Mouse (Mus musculus) 3T3-L1 (cell line): ENCODE results near the gene Rgma.

Source experiments
- DNase-seq: peaks from one replicate; pipeline ENCODE4 v3.0.0-alpha.2; 2015; ENCODE audit warnings: low read depth, low spot score

Rgma gene

DNA sequence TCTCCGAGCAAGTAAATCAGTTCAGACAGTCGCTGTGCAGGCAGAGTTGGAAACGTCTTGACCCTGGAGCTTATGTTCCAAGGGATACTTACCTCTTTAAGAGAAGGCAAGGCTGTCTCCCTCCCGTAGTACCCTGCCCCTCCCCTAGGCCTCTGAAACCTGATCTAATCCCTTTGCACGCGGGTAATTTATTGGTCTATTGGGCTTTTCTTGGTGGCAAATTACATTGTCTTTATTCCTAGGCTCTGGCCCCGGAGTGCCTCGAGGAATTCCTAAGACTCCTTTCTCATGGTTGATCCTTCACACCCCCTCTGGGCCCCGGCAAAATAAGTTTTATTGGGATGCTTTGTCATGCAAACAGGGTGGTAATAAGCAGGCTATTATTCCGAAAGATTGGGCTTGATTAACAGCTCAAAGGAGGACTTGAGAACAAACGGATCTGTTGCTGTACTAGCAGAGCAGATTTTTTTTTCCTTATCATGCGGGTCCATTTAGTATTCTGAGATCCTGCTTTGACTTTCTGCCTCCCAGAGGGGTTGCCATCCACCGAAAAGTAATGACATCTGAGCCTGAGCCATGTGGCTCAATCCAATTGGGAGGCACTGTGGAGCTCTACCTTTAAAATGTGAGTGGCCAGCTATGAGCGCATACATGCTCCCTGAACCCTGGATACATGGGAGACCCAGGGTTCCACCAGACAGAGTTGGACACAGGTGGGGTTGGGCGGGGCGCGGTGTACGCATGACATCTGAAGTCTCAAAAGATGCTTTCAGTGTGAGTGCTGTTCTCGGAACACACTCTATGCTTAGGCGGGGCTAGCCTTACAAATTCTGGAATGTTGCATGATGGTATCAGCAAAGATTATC, 25.0 kb downstream of the Rgma start:
- DNase-seq: no peak

DNA sequence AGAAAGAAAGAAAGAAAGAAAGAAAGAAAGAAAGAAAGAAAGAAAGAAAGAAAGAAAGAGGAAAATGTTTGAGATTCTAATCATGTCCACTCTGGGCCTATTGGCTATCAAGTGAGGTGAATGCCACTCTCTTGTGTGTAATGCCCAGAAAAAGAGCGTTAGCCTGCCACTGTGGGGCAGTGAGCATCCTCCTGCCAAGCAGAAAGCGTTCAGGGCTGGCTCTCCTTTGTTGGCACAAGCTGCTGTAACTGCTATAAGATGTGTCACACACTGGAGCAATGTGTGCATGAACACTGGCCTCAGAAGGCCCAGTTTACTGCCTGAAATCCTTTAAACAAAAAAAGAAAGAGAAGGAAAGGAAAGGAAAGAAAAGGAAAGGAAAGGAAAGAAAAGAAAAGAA, 26.8 kb downstream of the Rgma start:
- DNase-seq: peak; percentile 41

GRCm38 (mm10) chr7:73402671-73403070, 27.4 kb downstream of the Rgma start:
- peak; percentile 45 for DNase-seq

DNA sequence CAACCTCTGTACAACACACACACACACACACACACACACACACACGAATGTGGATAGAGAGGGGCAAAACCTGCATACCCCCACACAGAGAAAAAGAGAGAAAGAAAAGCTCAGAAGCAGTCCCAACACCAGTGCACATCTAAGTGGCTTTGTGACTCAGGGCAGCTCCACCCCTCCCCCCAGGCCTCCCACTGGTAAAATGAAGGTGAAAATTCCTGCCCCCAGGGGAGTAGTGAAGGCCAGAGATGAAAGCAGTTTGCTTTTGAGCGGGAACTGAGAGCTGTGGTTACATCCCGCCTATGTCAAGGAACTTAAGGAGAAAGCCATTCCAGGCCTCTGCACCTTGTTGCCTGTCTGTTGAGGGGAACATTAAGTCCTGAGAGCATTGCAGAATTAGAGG, 28.2 kb downstream of the Rgma start:
- DNase-seq: no peak

DNA sequence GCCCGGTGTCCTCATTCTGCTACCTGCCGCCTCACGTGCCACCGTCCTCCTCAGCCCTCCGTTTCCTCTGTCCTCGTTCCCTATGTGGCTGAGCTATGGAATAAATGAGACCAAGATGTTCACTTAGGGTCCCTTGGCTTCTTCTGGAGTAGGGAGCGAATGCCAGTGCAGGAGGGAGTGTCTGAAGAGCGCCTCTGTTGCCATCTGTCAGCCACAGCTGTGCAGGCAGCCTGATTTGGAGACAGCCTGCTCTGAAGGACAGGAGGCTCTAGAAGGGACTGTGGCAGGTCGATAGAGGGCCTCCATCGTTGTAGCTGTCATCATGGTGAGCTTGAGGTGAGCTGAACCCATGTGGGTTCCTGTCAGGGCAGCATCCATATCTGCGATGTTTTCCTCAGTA, 30.2 kb downstream of the Rgma start:
- DNase-seq: no peak

DNA sequence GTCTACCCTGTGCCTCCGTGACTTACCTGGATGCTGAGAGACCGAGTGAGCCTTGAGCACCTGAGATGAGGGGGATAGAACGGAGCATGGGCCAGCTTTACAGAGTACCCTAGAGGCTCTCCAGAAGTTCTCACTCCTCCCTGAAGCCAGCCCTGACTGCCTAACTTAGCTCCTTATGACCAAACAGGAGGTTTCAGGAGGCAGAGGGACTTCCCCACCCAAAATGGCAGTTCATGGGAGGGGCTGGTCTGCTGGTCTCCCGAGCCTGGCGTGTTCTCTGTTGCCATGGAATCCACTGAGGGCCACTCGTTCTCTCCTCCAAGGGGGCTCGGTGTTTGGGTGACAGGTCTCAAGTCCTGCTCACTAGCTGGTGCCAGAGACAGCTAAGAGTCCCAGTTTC, 36.2 kb downstream of the Rgma start:
- no peak for DNase-seq

DNA sequence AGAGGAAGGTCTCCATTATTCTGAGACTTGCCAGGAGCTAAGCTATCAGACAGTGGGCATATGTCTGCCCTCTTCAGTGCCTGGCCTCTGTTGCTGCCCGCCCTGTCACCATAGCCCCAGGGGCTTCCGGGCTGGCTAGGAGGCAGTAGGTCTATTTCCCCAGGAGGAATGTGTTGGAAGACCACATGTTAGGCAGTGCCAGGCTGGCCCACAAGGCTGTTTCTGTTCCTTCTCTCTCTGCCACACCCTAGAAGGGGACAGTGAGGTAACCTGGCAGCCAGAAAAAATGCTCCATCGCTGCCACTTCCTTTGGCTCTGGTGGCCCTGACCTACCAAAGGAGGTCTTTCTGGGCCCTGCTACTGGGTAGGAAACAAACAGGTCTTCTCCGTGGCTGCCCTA, 36.7 kb downstream of the Rgma start:
- no peak for DNase-seq

- DNase-seq: peak; percentile 48
These were observed 37.1 kb downstream of the Rgma start for GRCm38 (mm10) chr7:73412419-73412818.

GRCm38 (mm10) chr7:73414192-73414591, 38.9 kb downstream of the Rgma start:
- DNase-seq: no peak

GRCm38 (mm10) chr7:73419375-73419774, 44.1 kb downstream of the Rgma start:
- no peak for DNase-seq

- peak; percentile 56 for DNase-seq
These were observed 45.5 kb downstream of the Rgma start for GRCm38 (mm10) chr7:73420827-73421226.

DNA sequence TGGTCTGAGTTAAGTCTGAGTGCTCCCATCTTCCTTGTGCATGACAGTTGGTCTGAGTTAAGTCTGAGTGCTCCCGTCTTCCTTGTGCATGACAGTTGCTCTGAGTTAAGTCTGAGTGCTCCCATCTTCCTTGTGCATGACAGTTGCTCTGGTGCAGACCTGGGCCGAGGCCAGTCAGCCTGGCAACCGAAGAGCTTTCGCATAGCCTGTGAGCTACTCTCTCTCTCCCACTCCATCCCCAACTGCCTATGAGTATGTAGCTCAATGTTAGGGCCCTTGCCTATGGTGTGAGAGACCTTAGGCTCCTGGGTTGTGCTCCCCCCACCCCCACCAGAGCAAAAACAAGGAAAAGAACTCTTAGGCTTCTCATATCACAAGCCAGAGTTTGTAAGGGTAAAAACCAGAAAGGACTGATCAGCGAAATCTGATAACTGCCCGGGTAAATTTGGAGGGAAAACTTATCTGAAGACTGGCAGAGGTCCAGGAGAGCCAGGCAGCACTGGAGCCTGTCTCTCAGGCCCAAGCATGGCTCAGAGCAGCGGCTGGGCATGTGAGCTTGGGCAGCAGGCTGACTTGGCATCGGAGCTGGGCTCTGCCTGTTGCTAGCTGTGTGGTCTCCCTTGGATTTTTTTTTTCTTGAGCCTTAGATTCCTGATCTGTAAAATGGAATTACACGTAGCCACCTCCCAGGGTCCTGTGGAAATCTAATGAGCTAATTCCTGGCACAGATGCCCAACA, 46.1 kb downstream of the Rgma start:
- peak; percentile 33 for DNase-seq

GRCm38 (mm10) chr7:73422223-73423113, 47.2 kb downstream of the Rgma start:
- peak; percentile 88 for DNase-seq

DNA sequence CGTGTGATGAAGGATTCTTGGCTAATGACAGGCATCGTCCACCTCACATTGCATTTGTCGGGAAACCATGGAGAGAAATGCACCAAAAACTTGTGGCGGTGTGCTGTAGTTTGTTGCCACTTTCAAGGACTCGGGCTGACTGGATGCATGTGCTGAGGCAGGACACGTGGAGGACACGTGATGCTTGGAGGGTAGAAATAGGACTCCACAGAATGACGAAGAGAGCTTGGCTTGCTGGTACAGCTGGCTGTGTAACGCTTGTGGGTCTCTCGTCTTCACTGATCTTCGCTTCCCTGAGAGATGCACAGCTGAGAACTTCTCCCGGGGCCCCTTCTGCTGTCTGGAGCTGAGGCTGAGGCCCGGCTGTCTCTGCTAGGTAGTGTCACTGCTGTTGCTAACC, 47.9 kb downstream of the Rgma start:
- DNase-seq: no peak

- DNase-seq: no peak
These were observed 48.9 kb downstream of the Rgma start for GRCm38 (mm10) chr7:73424243-73424642.

GRCm38 (mm10) chr7:73424705-73425104, 49.4 kb downstream of the Rgma start:
- no peak for DNase-seq

DNA sequence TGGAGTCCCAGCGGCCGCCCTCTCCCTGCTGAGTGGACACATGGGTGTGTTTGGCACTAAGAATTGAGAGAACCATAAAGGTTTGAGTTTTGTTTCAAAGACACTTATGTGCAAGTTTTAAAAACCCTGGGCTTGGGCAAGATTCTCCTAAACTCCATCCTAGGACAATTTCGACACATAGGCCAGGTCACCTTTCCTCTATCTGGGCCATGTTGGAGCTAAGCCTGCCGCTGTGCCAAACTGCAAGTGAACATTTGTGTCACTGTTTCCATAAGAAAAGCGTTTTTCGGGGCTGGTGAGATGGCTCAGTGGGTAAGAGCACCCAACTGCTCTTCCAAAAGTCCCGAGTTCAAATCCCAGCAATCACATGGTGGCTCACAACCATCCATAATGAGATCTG, 50.1 kb downstream of the Rgma start:
- no peak for DNase-seq

DNA sequence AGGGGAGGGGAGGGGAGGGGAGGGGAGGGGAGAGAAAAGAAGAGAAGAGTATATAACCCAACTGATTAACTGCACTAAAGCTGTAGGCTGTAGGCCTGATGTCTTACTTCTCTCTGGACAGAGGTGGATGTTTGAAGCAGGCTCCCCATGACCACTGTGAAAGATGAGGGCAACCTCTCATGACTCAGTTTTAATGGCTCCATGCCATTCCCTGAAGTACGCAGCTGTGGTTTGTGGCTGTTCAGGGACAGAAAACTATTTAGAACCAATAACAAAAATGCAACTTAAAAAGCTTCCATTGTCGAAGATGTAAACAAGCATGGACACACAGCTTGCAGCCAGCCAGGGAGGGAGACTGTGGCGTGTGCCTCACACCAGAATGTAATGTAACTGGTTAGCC, 50.9 kb downstream of the Rgma start:
- peak; percentile 95 for DNase-seq

GRCm38 (mm10) chr7:73426752-73427386, 51.6 kb downstream of the Rgma start:
- DNase-seq: peak; percentile 76

- DNase-seq: no peak
These were observed 52.5 kb downstream of the Rgma start for GRCm38 (mm10) chr7:73427794-73428193.

DNA sequence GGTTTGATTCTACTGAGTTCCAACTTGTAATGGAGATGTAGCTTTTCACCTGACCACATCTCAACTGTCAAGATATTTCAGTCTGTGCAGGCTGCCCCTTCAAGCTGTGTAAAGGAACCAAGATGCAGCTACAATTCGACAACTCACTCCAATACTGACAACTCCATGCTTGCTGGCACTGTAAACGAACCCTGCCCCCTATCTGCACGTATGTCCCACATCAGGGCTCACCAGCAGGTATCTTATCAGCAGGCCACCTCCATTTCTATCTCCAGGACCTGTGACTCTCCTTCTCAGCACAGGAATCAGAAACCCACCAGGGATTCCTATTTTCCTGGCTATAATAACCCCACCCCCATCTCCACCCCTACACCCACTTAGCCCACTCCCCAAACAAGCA, 53.2 kb downstream of the Rgma start:
- DNase-seq: no peak
